Mouse (Mus musculus) heart, postnatal 0 days (tissue): ENCODE results near the gene Gpc5. TPM values are rescaled to one million over a fixed set of nuclear protein-coding genes. Genes with fewer than 3 reads are reported as not detected.

Source experiments
- ATAC-seq: fragments of 200-750 bp; cut with Nextera tagmentation; 2 replicates; pipeline ENCODE4 v1.8.0; 2017; ENCODE audit warnings: low read depth, moderate number of reproducible peaks, moderate library complexity; ENCODE audit not compliant: insufficient read depth
- DNase-seq: peaks from one replicate; pipeline ENCODE4 v3.0.0-alpha.2; 2016; ENCODE audit warnings: low spot score
- H3K27ac ChIP-seq: fragments of 300-500 bp; sonication (generic); 2 replicates; pipeline ENCODE4 v1.5.1; 2014; ENCODE audit warnings: low read depth, mild to moderate bottlenecking
- H3K27me3 ChIP-seq: fragments of 300-500 bp; sonication (generic); 2 replicates; pipeline ENCODE4 v1.6.1; 2014; ENCODE audit warnings: low read length, mixed read lengths; ENCODE audit not compliant: control insufficient read depth, insufficient read depth
- H3K36me3 ChIP-seq: fragments of 300-500 bp; sonication (generic); replicated peaks from 2 replicates; pipeline ENCODE4 v1.6.1; 2014; ENCODE audit warnings: low read length, mixed read lengths; ENCODE audit not compliant: control insufficient read depth, insufficient read depth
- H3K4me1 ChIP-seq: fragments of 300-500 bp; sonication (generic); 2 replicates; pipeline ENCODE4 v1.6.1; 2014; ENCODE audit warnings: antibody characterized with exemption; ENCODE audit not compliant: control insufficient read depth, insufficient read depth
- H3K4me2 ChIP-seq: fragments of 300-500 bp; sonication (generic); 2 replicates; pipeline ENCODE4 v1.6.1; 2014; ENCODE audit warnings: low read depth, mild to moderate bottlenecking, low read length, moderate library complexity
- H3K4me3 ChIP-seq: fragments of 300-500 bp; sonication (generic); 2 replicates; pipeline ENCODE4 v1.5.1; 2014; ENCODE audit warnings: low read depth, low read length
- H3K9ac ChIP-seq: fragments of 300-500 bp; sonication (generic); replicated peaks from 2 replicates; pipeline ENCODE4 v1.6.1; 2014; ENCODE audit warnings: low read depth, low read length, mixed read lengths
- H3K9me3 ChIP-seq: fragments of 300-500 bp; sonication (generic); replicated peaks from 2 replicates; pipeline ENCODE4 v1.6.1; 2016; ENCODE audit warnings: low read length; ENCODE audit not compliant: control insufficient read depth
- CTCF ChIP-seq: IDR thresholded peaks from 2 replicates; pipeline ENCODE4 v1.5.1; 2016; ENCODE audit warnings: antibody characterized with exemption, control low read depth, low read depth
- EP300 ChIP-seq: IDR thresholded peaks from 2 replicates; pipeline ENCODE4 v1.6.1; 2016; ENCODE audit warnings: antibody characterized with exemption, low read depth
- WGBS: fragments of 180-500 bp; shearing (Covaris S2); extraction: QIAGEN DNeasy Blood & Tissue Kit; methylation state at CpG from one replicate; pipeline ENCODE4 v1.1.7; 2014; 5-methylcytosine and 5-hydroxymethylcytosine counted together
- polyA plus RNA-seq: library from polyadenylated mRNA; unstranded; fragments of >200 nt; fragmentation: Nextera tagmentation; extraction: Ambion mirVana; gene quantifications from 2 replicates; pipeline ENCODE4 v1.2.1, GENCODE M21; 2015
- total RNA-seq: library from RNA; depleted of rRNA; stranded (reverse); fragments of >200 nt; gene quantifications from 2 replicates; pipeline ENCODE4 v1.2.3, GENCODE M21; 2014; ENCODE audit warnings: low replicate concordance

The Gpc5 gene
- total and polyA plus RNA-seq, 2 experiments from 2014 or later: not detected

GRCm38 (mm10) chr14:115251791-115252190, 159.8 kb downstream of the Gpc5 start:
- Histone ChIP-seq H3K27me3 (no peaks in the 10 kb centered on the region), H3K27ac (no peak overlapping the region), H3K4me2 (no peak overlapping the region), H3K9me3 (no peaks in the 10 kb centered on the region), H3K4me3 (no peak overlapping the region), H3K9ac (no peak overlapping the region), H3K4me1 (no peaks in the 10 kb centered on the region), H3K36me3 (no peaks in the 10 kb centered on the region)
- WGBS: 22% methylated on average over 5 of the region's 5 CpGs
- ATAC-seq (no peak), DNase-seq (no peak)
- TF ChIP-seq CTCF (no peak), EP300 (no peak)

- no peak for ATAC-seq
- no peaks in the 10 kb centered on the region for H3K4me1 ChIP-seq
- TF ChIP-seq EP300 (no peak), CTCF (no peak)
Measured at GRCm38 (mm10) chr14:115253155-115253554, 161.1 kb downstream of the Gpc5 start.

GRCm38 (mm10) chr14:115253685-115254084, 161.7 kb downstream of the Gpc5 start:
- DNase-seq (no peak), ATAC-seq (no peak)
- Histone ChIP-seq H3K9me3 (no peaks in the 10 kb centered on the region), H3K4me1 (no peaks in the 10 kb centered on the region), H3K9ac (no peak overlapping the region), H3K4me3 (no peak overlapping the region), H3K36me3 (no peaks in the 10 kb centered on the region), H3K27me3 (no peaks in the 10 kb centered on the region), H3K27ac (no peak overlapping the region), H3K4me2 (no peak overlapping the region)
- TF ChIP-seq EP300 (no peak), CTCF (no peak)
- WGBS: 76% methylated on average over 2 of the region's 2 CpGs

More at GRCm38 (mm10) chr14:115253155-115253554, 161.1 kb downstream of the Gpc5 start:
- Histone ChIP-seq H3K4me2 (no peak overlapping the region), H3K4me3 (no peak overlapping the region), H3K27ac (no peak overlapping the region), H3K36me3 (no peaks in the 10 kb centered on the region), H3K9me3 (no peaks in the 10 kb centered on the region), H3K9ac (no peak overlapping the region), H3K27me3 (no peaks in the 10 kb centered on the region)
- no peak for DNase-seq
- WGBS: 84% methylated on average over 3 of the region's 3 CpGs

DNA sequence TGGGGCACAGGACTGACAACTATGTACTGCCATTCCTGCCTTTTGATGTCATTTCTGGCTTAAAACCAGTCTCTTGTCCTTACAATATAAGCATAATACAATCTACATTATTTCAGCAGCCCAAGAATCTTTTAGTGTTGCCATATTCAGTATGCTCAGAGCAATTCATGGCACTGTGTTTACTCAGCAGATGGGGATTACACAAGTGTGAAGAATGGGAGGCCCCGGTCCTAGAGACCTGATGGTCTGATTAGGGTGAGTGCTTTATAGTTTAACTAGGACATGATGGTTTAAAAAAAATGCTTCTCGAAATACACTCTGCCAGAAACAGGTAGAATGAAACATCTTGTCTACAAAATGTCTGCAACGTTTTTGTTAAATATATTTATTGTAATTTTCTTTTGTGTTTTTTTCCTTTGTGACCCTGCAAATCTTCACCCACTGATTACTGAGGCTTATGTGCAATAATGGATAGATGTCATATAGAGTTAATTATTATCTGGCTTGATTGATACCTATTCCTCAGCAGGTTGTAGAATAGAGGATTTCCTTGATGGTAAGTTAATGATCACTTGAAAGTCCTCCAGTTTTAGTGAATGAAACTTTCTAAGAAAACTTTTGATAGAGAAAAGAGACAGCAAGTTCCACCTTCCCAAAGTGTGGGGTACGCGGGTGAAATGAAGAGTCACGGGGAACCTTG, 177.8 kb downstream of the Gpc5 start:
- no peak overlapping the region for H3K27ac ChIP-seq
- DNase-seq: no peak
- no peaks in the 10 kb centered on the region for H3K27me3 ChIP-seq
- WGBS: 79% methylated on average over 6 of the region's 6 CpGs
- H3K4me2 ChIP-seq: no peak overlapping the region
- H3K4me1 ChIP-seq: no peaks in the 10 kb centered on the region
- ATAC-seq: no peak
- no peaks in the 10 kb centered on the region for H3K36me3 ChIP-seq
- TF ChIP-seq CTCF: no peak
- TF ChIP-seq EP300: no peak
- H3K4me3 ChIP-seq: no peak overlapping the region
- no peak overlapping the region for H3K9ac ChIP-seq
- no peaks in the 10 kb centered on the region for H3K9me3 ChIP-seq

DNA sequence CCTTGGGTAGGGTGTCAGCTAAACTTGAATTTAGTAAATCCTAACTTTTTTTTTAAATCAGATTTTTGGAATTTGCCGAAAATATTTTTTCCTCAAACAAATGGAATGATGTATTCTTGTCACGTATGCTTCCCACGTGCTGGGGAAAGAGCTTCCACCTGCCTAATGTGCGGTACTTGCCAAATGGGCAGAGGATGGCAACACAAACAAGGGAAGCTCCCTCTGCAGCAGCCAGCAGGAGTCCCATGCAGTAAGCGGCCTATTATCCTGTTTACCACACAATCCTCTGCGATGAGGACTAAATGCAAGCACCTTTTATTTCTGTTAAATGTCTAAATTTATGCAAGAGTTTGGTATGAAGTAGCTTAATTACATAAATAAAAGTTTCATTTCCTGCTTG, 178.4 kb downstream of the Gpc5 start:
- no peaks in the 10 kb centered on the region for H3K36me3 ChIP-seq
- no peak overlapping the region for H3K27ac ChIP-seq
- ATAC-seq (no peak), DNase-seq (no peak)
- H3K4me3 ChIP-seq: no peak overlapping the region
- WGBS: 71% methylated on average over 6 of the region's 6 CpGs
- H3K4me1 ChIP-seq: no peaks in the 10 kb centered on the region
- no peaks in the 10 kb centered on the region for H3K27me3 ChIP-seq
- no peaks in the 10 kb centered on the region for H3K9me3 ChIP-seq
- no peak overlapping the region for H3K4me2 ChIP-seq
- no peak overlapping the region for H3K9ac ChIP-seq
- TF ChIP-seq CTCF (no peak), EP300 (no peak)

DNA sequence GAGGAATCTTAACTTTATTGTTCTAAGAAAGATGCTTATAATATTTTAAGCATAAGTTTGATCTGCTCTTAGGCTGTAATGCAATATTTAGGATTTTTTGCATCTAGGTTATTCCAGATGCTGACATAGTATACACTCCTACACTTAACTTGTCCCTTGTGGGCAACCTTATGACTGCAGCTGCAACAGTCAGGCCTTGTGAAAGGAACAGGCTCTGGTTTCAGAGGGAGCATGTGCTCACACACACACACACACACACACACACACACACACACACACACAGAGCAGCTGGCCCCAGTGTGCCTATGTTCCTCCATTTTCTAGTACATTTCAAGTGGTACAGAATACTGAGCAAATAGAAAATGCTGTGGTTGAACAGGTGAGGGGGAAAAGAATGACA, 190.8 kb downstream of the Gpc5 start:
- no peak overlapping the region for H3K4me3 ChIP-seq
- H3K27ac ChIP-seq: no peak overlapping the region
- no peak overlapping the region for H3K4me2 ChIP-seq
- TF ChIP-seq EP300 (no peak), CTCF (no peak)
- DNase-seq: no peak
- no peaks in the 10 kb centered on the region for H3K4me1 ChIP-seq
- no peaks in the 10 kb centered on the region for H3K9me3 ChIP-seq
- H3K36me3 ChIP-seq: no peaks in the 10 kb centered on the region
- H3K27me3 ChIP-seq: no peaks in the 10 kb centered on the region
- H3K9ac ChIP-seq: no peak overlapping the region
- no peak for ATAC-seq
